Mouse (Mus musculus) liver (tissue): ENCODE data around the gene Prlhr.

Source experiments
- DNase-seq: peaks from one replicate; pipeline ENCODE4 v3.0.0-alpha.2; 2020; ENCODE audit warnings: mixed read lengths

Gene Prlhr

DNA sequence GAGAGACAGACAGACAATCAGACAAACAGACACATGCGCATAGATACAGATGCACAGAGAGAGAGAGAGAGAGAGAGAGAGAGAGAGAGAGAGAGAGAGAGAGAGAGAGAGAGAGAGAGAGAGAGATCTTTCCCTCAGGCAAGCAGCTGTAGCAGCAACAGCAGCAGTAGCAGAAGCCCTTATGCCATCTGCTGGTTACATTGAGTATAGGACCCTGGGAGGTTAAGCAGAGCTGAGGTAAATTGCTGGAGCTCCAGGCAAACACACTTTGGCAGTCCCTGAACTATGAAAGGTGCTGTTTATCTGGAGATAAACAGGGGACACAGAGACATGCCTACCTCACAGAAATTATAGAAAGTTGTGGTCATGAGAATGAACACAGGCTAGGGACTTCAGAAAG is 50.5 kb downstream of the Prlhr start:
- peak; percentile 21 for DNase-seq
